Mouse (Mus musculus): ENCODE results near the gene Bmp8a. TPM values are rescaled to one million over a fixed set of nuclear protein-coding genes. Genes with fewer than 3 reads are reported as not detected.
"Not testable (repeated sequence)": the region's sequence is repeated elsewhere in the genome, so short reads cannot be mapped to it uniquely, and the experiment has no call there.

Gene Bmp8a
- polyA plus RNA-seq, 1 experiment from 2014 or later = 0.31 TPM

GRCm38 (mm10) chr4:123298980-123299670, 43.9 kb downstream of the Bmp8a start:
- Histone ChIP-seq H3K9me3 (replicated peaks) (0 out of 2 replicates have a peak, but pooled peaks cover 5% of the 10 kb centered on the region), H3K4me3 (no peak overlapping the region), H3K4me1 (replicated peaks) (no peaks in the 10 kb centered on the region), H3K27me3 (replicated peaks) (no peaks in the 10 kb centered on the region), H3K4me2 (no peak overlapping the region), H3K36me3 (peaks cover 93% of the 10 kb centered on the region), H3K9ac (no peak overlapping the region), H3K27ac (ENCODE audit: poor library complexity, severe bottlenecking) (no peak overlapping the region)
- WGBS = 93% methylated on average over 11 of the region's 11 CpGs
- ATAC-seq (ENCODE audit: insufficient number of reproducible peaks, low FRiP score) = no peak

GRCm38 (mm10) chr4:123298226-123298625, 44.8 kb downstream of the Bmp8a start:
- H3K4me1 ChIP-seq (replicated peaks) = no peaks in the 10 kb centered on the region
- H3K4me2 ChIP-seq = no peak overlapping the region
- WGBS = 65% methylated on average over 4 of the region's 4 CpGs
- H3K27ac ChIP-seq (ENCODE audit: poor library complexity, severe bottlenecking) = no peak overlapping the region
- ATAC-seq (ENCODE audit: insufficient number of reproducible peaks, low FRiP score) = no peak
- H3K27me3 ChIP-seq (replicated peaks) = no peaks in the 10 kb centered on the region
- H3K9ac ChIP-seq = no peak overlapping the region
- no peak overlapping the region for H3K4me3 ChIP-seq
- H3K36me3 ChIP-seq = peaks cover 92% of the 10 kb centered on the region
- H3K9me3 ChIP-seq (replicated peaks) = no peaks in the 10 kb centered on the region

- Histone ChIP-seq H3K9me3 (replicated peaks) (no peaks in the 10 kb centered on the region), H3K4me3 (no peak overlapping the region), H3K4me1 (replicated peaks) (no peaks in the 10 kb centered on the region), H3K36me3 (peaks cover 92% of the 10 kb centered on the region), H3K9ac (no peak overlapping the region), H3K27ac (ENCODE audit: poor library complexity, severe bottlenecking) (no peak overlapping the region), H3K4me2 (no peak overlapping the region), H3K27me3 (replicated peaks) (no peaks in the 10 kb centered on the region)
- WGBS = 91% methylated on average over 22 of the region's 22 CpGs
- no peak for ATAC-seq (ENCODE audit: insufficient number of reproducible peaks, low FRiP score)
Observed at GRCm38 (mm10) chr4:123297195-123297960, 45.7 kb downstream of the Bmp8a start.

DNA sequence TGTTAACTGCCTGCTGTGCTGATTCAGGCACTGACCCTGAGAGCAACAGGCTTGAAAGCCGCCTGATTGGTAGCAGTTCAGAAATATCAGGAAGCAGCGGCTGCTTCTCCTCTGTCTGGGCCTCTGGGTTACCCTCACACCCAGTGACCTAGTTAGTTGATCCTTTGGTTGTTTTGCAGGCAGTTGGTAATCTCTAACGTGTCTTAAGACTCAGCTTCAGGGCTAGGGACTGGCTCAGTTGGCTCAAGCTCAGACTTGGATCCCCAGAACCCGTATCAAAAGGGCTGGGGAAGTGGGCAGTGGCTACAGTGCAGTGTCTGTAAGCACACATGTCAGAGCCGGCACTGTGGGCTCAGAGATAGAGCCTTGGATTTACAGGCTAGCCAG, 46.9 kb downstream of the Bmp8a start:
- WGBS = 81% methylated on average over 5 of the region's 5 CpGs
- Histone ChIP-seq H3K4me3 (no peak overlapping the region), H3K9ac (no peak overlapping the region), H3K9me3 (replicated peaks) (no peaks in the 10 kb centered on the region), H3K27ac (ENCODE audit: poor library complexity, severe bottlenecking) (no peak overlapping the region), H3K4me1 (replicated peaks) (no peaks in the 10 kb centered on the region; the same call in 1 of the 2 replicates), H3K27me3 (replicated peaks) (no peaks in the 10 kb centered on the region), H3K36me3 (peaks cover 94% of the 10 kb centered on the region), H3K4me2 (no peak overlapping the region)
- ATAC-seq (ENCODE audit: insufficient number of reproducible peaks, low FRiP score) = no peak

GRCm38 (mm10) chr4:123295516-123296147, 47.4 kb downstream of the Bmp8a start:
- 89% methylated on average over 21 of the region's 21 CpGs for WGBS
- no peak overlapping the region for H3K4me2 ChIP-seq

DNA sequence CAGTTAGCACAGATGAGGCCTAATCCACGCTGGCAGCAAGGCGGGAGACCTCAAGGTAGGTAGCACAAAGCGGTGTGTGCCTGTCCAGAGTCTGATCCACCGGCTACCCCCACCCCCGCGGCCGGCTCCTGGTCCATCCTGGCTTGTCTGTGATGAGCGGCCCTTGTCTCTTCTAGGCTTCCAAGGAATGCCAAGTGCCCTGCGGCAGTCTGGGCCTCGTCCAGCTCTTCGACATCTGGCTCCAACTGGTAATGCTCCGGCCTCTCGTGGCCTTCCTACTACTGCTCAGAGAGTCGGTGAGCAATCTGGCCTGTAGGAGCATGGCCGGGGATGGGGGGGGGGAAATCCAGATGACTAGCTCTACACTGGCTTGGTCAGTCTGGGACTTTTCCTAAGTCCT, 48.0 kb downstream of the Bmp8a start:
- not testable (repeated sequence) for H3K27me3 ChIP-seq (replicated peaks); ATAC-seq (ENCODE audit: insufficient number of reproducible peaks, low FRiP score); H3K4me1 ChIP-seq (replicated peaks); H3K4me2 ChIP-seq; H3K4me3 ChIP-seq; H3K9me3 ChIP-seq (replicated peaks); H3K9ac ChIP-seq; H3K27ac ChIP-seq (ENCODE audit: poor library complexity, severe bottlenecking)
- H3K36me3 ChIP-seq = peaks cover 96% of the 10 kb centered on the region
- WGBS = 77% methylated on average over 15 of the region's 15 CpGs

More at GRCm38 (mm10) chr4:123295516-123296147, 47.4 kb downstream of the Bmp8a start:
- Histone ChIP-seq H3K36me3 (peaks cover 97% of the 10 kb centered on the region), H3K9ac (no peak overlapping the region), H3K4me1 (replicated peaks) (no peaks in the 10 kb centered on the region; the same call in 1 of the 2 replicates), H3K27ac (ENCODE audit: poor library complexity, severe bottlenecking) (no peak overlapping the region), H3K4me3 (no peak overlapping the region), H3K27me3 (replicated peaks) (no peaks in the 10 kb centered on the region), H3K9me3 (replicated peaks) (no peaks in the 10 kb centered on the region)
- no peak for ATAC-seq (ENCODE audit: insufficient number of reproducible peaks, low FRiP score)

DNA sequence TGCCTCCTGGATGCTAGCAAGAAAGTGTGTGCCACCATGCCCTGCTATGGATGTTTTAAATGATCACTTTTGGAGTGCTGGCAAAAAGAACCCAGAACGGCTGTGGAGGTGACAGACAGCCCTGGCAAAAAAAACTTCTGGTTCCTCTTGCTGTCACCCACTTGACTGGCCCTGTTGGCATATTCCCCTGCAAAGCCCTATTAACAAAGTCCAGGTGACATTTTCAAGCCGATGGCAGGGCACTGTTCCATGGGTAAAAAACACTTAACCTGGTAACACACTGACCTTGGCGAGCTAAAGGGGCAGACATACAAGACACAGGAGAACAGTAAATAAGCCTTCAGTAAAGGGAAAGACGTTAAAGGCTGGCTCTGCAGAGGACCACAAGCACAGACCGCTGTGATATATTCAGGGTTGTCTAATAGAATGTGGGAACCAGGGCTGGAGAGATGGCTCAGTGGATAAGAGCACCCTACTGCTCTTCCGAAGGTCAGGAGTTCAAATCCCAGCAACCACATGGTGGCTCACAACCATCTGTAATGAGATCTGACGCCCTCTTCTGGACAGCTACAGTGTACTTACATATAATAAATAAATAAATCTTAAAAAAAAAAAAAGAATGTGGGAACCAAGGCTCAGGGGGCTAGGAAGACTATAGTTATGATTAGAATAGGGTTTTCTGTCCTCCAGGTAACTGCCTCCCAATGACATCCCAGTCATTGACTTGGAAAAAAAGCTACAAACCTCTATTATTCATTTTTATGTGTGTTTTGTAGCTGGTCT, 49.2 kb downstream of the Bmp8a start:
- Histone ChIP-seq H3K4me2 (no peak overlapping the region), H3K36me3 (peaks cover 96% of the 10 kb centered on the region), H3K27me3 (replicated peaks) (no peaks in the 10 kb centered on the region), H3K4me3 (no peak overlapping the region), H3K4me1 (replicated peaks) (no peaks in the 10 kb centered on the region; the same call in 1 of the 2 replicates), H3K9ac (no peak overlapping the region), H3K27ac (ENCODE audit: poor library complexity, severe bottlenecking) (no peak overlapping the region), H3K9me3 (replicated peaks) (no peaks in the 10 kb centered on the region)
- no peak for ATAC-seq (ENCODE audit: insufficient number of reproducible peaks, low FRiP score)
- 70% methylated on average over 7 of the region's 7 CpGs for WGBS

DNA sequence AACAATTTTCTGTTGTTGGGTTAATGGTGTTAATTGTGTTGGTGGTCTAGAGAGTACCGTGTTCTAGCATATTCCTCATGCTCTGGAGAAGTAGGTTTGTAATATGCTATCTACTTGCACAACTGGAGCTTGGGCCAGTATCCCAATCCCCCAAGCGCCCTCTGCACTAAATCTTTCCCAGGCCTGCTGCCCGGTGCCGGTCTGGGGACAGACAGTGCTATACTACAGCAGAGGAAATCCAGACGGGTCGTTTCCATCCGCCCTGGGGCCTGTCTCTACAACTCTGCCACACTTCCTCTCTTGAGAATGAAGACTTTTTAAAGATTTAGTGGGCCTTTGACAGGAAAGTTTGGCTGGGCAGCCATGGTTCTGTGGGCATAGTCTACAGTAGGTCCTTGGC, 50.1 kb downstream of the Bmp8a start:
- ATAC-seq (ENCODE audit: insufficient number of reproducible peaks, low FRiP score) = no peak
- peaks cover 98% of the 10 kb centered on the region for H3K36me3 ChIP-seq
- WGBS = 82% methylated on average over 7 of the region's 7 CpGs

DNA sequence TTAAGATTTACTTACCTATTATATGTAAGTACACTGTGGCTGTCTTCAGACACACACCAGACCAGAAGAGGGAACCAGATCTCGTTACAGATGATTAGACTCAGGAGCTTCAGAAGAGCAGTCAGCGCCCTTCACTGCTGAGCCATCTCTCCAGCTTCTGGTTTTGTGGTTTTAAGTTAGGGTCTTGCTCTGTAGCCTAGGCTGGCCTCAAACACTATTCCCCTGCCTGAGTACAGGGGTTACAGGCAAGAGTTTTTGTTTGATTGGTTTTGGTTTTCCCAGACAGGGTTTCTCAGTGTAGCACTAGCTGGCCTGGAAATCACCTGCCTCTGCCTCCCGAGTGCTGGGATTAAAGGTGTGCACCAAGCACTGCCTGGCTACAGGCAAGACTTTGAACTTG, 50.7 kb downstream of the Bmp8a start:
- no peak for ATAC-seq (ENCODE audit: insufficient number of reproducible peaks, low FRiP score)
- H3K27me3 ChIP-seq (replicated peaks) = no peaks in the 10 kb centered on the region
- no peaks in the 10 kb centered on the region for H3K9me3 ChIP-seq (replicated peaks)
- peaks cover 3% of the 10 kb centered on the region for H3K4me1 ChIP-seq (replicated peaks)
- no peak overlapping the region for H3K4me3 ChIP-seq
- no peak overlapping the region for H3K27ac ChIP-seq (ENCODE audit: poor library complexity, severe bottlenecking)
- H3K9ac ChIP-seq = no peak overlapping the region
- H3K4me2 ChIP-seq = no peak overlapping the region
- peaks cover 98% of the 10 kb centered on the region for H3K36me3 ChIP-seq
- WGBS = 84% methylated on average over 3 of the region's 3 CpGs

More for the DNA sequence above, 50.1 kb downstream of the Bmp8a start:
- Histone ChIP-seq H3K4me2 (no peak overlapping the region), H3K9ac (no peak overlapping the region), H3K27me3 (replicated peaks) (no peaks in the 10 kb centered on the region), H3K4me3 (no peak overlapping the region), H3K4me1 (replicated peaks) (no peaks in the 10 kb centered on the region; the same call in 1 of the 2 replicates), H3K27ac (ENCODE audit: poor library complexity, severe bottlenecking) (no peak overlapping the region), H3K9me3 (replicated peaks) (no peaks in the 10 kb centered on the region)

- Histone ChIP-seq H3K27ac (ENCODE audit: poor library complexity, severe bottlenecking) (no peak overlapping the region), H3K9me3 (replicated peaks) (no peaks in the 10 kb centered on the region), H3K36me3 (peaks cover 83% of the 10 kb centered on the region), H3K27me3 (replicated peaks) (no peaks in the 10 kb centered on the region), H3K4me1 (replicated peaks) (peaks cover 36% of the 10 kb centered on the region), H3K9ac (no peak overlapping the region), H3K4me2 (no peak overlapping the region), H3K4me3 (no peak overlapping the region)
- 86% methylated on average over 12 of the region's 12 CpGs for WGBS
- ATAC-seq (ENCODE audit: insufficient number of reproducible peaks, low FRiP score) = no peak
Observed at GRCm38 (mm10) chr4:123289038-123289437, 54.0 kb downstream of the Bmp8a start.
